Mouse (Mus musculus) forebrain, embryonic 12.5 days (tissue): ENCODE data around the gene Anxa6. TPM values are rescaled to one million over a fixed set of nuclear protein-coding genes. Genes with fewer than 3 reads are reported as not detected.

ENCODE experiments used
- ATAC-seq: fragments of 200-750 bp; cut with Nextera tagmentation; 2 replicates; pipeline ENCODE4 v1.8.0; 2017; ENCODE audit warnings: moderate TSS enrichment; ENCODE audit not compliant: low FRiP score
- H3K27ac ChIP-seq: fragments of 300-500 bp; sonication (generic); 2 replicates; pipeline ENCODE4 v1.5.1; 2016; ENCODE audit warnings: mild to moderate bottlenecking
- H3K27me3 ChIP-seq: fragments of 300-500 bp; sonication (generic); 2 replicates; pipeline ENCODE4 v1.6.1; 2016; ENCODE audit warnings: mild to moderate bottlenecking
- H3K36me3 ChIP-seq: fragments of 300-500 bp; sonication (generic); replicated peaks from 2 replicates; pipeline ENCODE4 v1.6.1; 2016; ENCODE audit warnings: mild to moderate bottlenecking
- H3K4me1 ChIP-seq: fragments of 300-500 bp; sonication (generic); 2 replicates; pipeline ENCODE4 v1.6.1; 2016
- H3K4me2 ChIP-seq: fragments of 300-500 bp; sonication (generic); 2 replicates; pipeline ENCODE4 v1.6.1; 2016; ENCODE audit warnings: mild to moderate bottlenecking, moderate library complexity
- H3K4me3 ChIP-seq: fragments of 300-500 bp; sonication (generic); replicated peaks from 2 replicates; pipeline ENCODE4 v1.5.1; 2016; ENCODE audit warnings: mild to moderate bottlenecking
- H3K9ac ChIP-seq: fragments of 300-500 bp; sonication (generic); 2 replicates; pipeline ENCODE4 v1.6.1; 2016; ENCODE audit warnings: mild to moderate bottlenecking
- H3K9me3 ChIP-seq: fragments of 300-500 bp; sonication (generic); 2 replicates; pipeline ENCODE4 v1.6.1; 2016
- WGBS: fragments of 180-500 bp; shearing (Covaris S2); methylation state at CpG from one replicate; pipeline ENCODE4 v1.1.7; 2016; 5-methylcytosine and 5-hydroxymethylcytosine counted together
- polyA plus RNA-seq: library from polyadenylated mRNA; unstranded; fragments of >200 nt; fragmentation: Nextera tagmentation; extraction: Ambion mirVana; gene quantifications from 2 replicates; pipeline ENCODE4 v1.2.1, GENCODE M21; 2016

Gene Anxa6
- polyA plus RNA-seq, 1 experiment from 2014 or later: 59.1 TPM

DNA sequence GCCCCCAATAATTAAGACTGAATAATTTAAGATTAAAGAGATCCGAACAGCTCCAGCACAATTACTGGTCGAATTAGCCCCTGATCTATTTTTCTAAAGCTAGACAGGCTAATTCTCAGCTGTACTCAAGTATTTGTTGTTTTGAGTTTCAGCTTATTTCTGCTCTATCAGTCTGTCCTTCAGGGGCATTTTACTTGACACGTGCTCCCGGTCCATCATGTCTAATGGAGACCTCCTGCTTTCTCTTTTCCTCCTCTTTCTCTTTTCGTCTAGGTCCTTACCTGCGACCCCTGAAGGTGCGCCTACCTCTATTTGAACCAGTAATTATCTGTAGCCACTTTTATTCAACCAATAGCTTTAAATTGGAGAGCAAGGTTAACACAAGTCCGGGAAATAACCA is 78.5 kb downstream of the Anxa6 start:
- H3K4me2 ChIP-seq: no peak overlapping the region
- 78% methylated on average over 8 of the region's 8 CpGs for WGBS
- no peaks in the 10 kb centered on the region for H3K27me3 ChIP-seq
- H3K9me3 ChIP-seq: no peaks in the 10 kb centered on the region
- no peaks in the 10 kb centered on the region for H3K36me3 ChIP-seq
- no peak overlapping the region for H3K27ac ChIP-seq
- no peak for ATAC-seq
- no peak overlapping the region for H3K4me3 ChIP-seq
- H3K9ac ChIP-seq: no peak overlapping the region
- H3K4me1 ChIP-seq: peaks cover 15% of the 10 kb centered on the region

DNA sequence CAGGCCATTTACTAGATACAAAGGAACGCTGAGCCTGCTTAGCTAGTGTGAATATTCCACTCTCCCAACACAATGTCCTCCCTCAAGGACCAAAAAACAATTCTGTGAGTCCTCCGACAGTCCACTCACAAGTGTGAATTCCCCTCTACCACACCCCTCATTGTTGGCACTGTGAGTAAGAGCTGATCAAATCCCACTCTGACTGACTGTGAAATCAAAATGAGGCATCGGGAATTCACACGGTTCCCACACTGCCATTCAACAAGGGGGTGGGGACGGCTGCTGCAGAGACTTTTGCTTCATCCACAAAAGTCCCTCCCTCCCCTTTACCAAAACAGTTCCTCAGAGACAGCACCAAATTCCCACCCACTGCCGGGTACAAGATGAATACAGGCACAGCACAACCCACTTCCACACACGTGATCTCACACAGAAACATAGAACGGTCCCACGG is 79.2 kb downstream of the Anxa6 start:
- Histone ChIP-seq H3K9ac (no peak overlapping the region), H3K36me3 (no peaks in the 10 kb centered on the region), H3K4me1 (peaks cover 15% of the 10 kb centered on the region), H3K27me3 (no peaks in the 10 kb centered on the region), H3K9me3 (no peaks in the 10 kb centered on the region), H3K27ac (no peak overlapping the region), H3K4me3 (no peak overlapping the region), H3K4me2 (peak overlapping the region; percentile 13; the same call in 1 of the 2 replicates)
- no peak for ATAC-seq
- WGBS: 31% methylated on average over 9 of the region's 9 CpGs

DNA sequence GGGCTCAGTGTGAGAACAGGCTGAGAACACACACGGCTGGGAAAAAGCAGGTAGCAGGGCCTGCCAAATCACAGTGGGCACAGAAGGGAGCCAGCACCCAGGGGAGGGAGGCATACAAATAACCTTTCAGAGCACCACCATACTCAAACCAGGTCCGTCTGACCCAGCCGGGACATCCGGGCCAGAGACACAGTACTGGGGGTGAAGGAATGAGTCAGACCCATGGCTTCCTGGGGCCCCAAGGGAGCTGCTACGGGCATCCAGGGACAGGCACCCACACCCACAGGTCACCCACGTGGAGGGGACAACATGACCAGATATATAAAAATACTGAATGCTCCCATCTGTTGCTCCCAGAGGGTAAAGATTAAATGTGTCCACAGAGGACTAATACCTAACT is 80.6 kb downstream of the Anxa6 start:
- ATAC-seq: no peak
- Histone ChIP-seq H3K9me3 (no peaks in the 10 kb centered on the region), H3K4me3 (no peak overlapping the region), H3K9ac (no peak overlapping the region), H3K4me2 (no peak overlapping the region), H3K27me3 (no peaks in the 10 kb centered on the region), H3K36me3 (no peaks in the 10 kb centered on the region), H3K27ac (no peak overlapping the region), H3K4me1 (peaks cover 15% of the 10 kb centered on the region)
- WGBS: 81% methylated on average over 6 of the region's 6 CpGs

- H3K4me3 ChIP-seq: no peak overlapping the region
- 81% methylated on average over 6 of the region's 6 CpGs for WGBS
- ATAC-seq: no peak
These were observed 82.6 kb downstream of the Anxa6 start for GRCm38 (mm10) chr11:54950684-54951083.

DNA sequence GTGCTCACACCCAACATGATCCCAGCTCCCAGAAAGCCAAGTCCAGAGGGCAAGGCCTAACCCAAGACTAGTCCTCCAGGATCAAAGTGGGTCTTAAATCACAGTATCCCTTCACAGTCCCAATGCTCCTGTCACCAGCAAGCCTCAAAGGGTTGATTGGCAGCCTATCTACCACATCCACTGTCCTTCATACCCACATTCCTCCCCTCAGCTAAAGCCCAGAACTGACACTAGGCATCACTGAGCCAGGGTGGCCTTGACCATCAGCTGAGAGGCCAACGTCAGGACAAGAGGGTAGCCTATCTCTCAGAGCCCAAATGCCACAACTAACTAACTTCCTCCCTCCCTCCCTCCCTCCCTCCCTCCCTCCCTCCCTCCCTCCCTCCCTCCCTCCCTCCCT is 83.5 kb downstream of the Anxa6 start:
- no peak overlapping the region for H3K4me2 ChIP-seq
- no peaks in the 10 kb centered on the region for H3K36me3 ChIP-seq
- no peak overlapping the region for H3K27ac ChIP-seq
- ATAC-seq: no peak
- no peaks in the 10 kb centered on the region for H3K9me3 ChIP-seq
- 100% methylated on average over 1 of the region's 1 CpGs for WGBS
- H3K4me3 ChIP-seq: no peak overlapping the region
- H3K27me3 ChIP-seq: no peaks in the 10 kb centered on the region
- H3K9ac ChIP-seq: no peak overlapping the region
- H3K4me1 ChIP-seq: peaks cover 11% of the 10 kb centered on the region

More at GRCm38 (mm10) chr11:54950684-54951083, 82.6 kb downstream of the Anxa6 start:
- Histone ChIP-seq H3K27ac (no peak overlapping the region), H3K9ac (no peak overlapping the region), H3K4me2 (no peak overlapping the region), H3K4me1 (peaks cover 15% of the 10 kb centered on the region), H3K27me3 (no peaks in the 10 kb centered on the region), H3K36me3 (no peaks in the 10 kb centered on the region), H3K9me3 (no peaks in the 10 kb centered on the region)

DNA sequence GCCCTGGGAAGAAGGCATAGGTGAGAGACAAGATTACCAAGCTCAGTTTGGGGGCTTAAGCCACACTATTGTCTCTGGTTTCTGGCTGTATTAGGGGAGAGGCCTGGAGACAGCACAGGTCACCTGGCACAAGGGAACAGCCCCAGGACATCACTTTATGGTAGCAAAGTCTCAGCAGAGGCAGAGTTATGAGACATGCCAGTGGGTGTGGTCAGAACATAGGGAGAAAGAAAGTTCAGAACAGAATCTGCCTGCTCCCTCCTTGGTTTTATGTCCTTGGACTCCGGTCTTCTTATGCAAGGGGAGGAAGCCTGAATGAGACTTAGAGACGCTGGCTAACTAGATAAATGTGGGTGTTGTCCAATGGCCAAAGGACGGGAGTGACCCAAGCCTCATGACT is 88.5 kb downstream of the Anxa6 start:
- Histone ChIP-seq H3K4me3 (no peak overlapping the region), H3K27me3 (no peaks in the 10 kb centered on the region), H3K4me2 (no peak overlapping the region), H3K36me3 (no peaks in the 10 kb centered on the region), H3K9me3 (no peaks in the 10 kb centered on the region), H3K9ac (no peak overlapping the region), H3K4me1 (no peaks in the 10 kb centered on the region), H3K27ac (no peak overlapping the region)
- 86% methylated on average over 3 of the region's 3 CpGs for WGBS
- ATAC-seq: no peak

DNA sequence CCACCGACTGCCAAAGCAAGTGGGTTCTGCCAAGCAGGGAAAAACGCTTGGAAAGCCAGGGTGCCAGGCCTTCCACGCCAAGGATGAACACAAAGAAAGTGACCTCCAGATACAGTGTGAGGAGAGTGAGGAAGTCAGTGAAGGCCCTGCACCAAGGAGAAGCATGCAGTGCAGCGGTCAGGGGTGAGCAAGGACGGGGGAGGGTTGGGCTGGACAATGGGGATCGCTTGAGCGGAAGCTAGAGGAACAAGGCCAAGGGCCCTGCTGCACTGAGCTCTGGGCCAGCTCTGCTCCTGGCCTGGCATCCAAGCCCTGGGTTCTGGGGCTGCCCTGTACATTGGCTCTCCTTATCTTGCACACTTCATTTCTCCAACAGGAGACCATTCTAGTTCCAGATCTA is 93.2 kb downstream of the Anxa6 start:
- no peak overlapping the region for H3K9ac ChIP-seq
- H3K4me3 ChIP-seq: no peak overlapping the region
- no peak overlapping the region for H3K27ac ChIP-seq
- no peaks in the 10 kb centered on the region for H3K27me3 ChIP-seq
- no peak overlapping the region for H3K4me2 ChIP-seq
- ATAC-seq: no peak
- H3K9me3 ChIP-seq: no peaks in the 10 kb centered on the region
- H3K4me1 ChIP-seq: peaks cover 9% of the 10 kb centered on the region
- WGBS: 79% methylated on average over 7 of the region's 7 CpGs
- H3K36me3 ChIP-seq: 0 out of 2 replicates have a peak, but pooled peaks cover 5% of the 10 kb centered on the region

- Histone ChIP-seq H3K4me3 (no peak overlapping the region), H3K27me3 (no peaks in the 10 kb centered on the region), H3K36me3 (0 out of 2 replicates have a peak, but pooled peaks cover 5% of the 10 kb centered on the region), H3K4me1 (peaks cover 9% of the 10 kb centered on the region), H3K9me3 (no peaks in the 10 kb centered on the region), H3K9ac (no peak overlapping the region), H3K27ac (no peak overlapping the region), H3K4me2 (no peak overlapping the region)
- 84% methylated on average over 8 of the region's 8 CpGs for WGBS
- ATAC-seq: no peak
These were observed 93.7 kb downstream of the Anxa6 start for GRCm38 (mm10) chr11:54939501-54939900.

GRCm38 (mm10) chr11:54936771-54937140 is 96.5 kb downstream of the Anxa6 start:
- 0 out of 2 replicates have a peak, but pooled peaks cover 5% of the 10 kb centered on the region for H3K36me3 ChIP-seq
- H3K9me3 ChIP-seq: no peaks in the 10 kb centered on the region
- H3K9ac ChIP-seq: no peak overlapping the region
- no peak overlapping the region for H3K4me3 ChIP-seq
- WGBS: 84% methylated on average over 3 of the region's 3 CpGs
- ATAC-seq: no peak
- no peak overlapping the region for H3K27ac ChIP-seq
- H3K27me3 ChIP-seq: no peaks in the 10 kb centered on the region
- H3K4me2 ChIP-seq: no peak overlapping the region
- peaks cover 9% of the 10 kb centered on the region for H3K4me1 ChIP-seq

DNA sequence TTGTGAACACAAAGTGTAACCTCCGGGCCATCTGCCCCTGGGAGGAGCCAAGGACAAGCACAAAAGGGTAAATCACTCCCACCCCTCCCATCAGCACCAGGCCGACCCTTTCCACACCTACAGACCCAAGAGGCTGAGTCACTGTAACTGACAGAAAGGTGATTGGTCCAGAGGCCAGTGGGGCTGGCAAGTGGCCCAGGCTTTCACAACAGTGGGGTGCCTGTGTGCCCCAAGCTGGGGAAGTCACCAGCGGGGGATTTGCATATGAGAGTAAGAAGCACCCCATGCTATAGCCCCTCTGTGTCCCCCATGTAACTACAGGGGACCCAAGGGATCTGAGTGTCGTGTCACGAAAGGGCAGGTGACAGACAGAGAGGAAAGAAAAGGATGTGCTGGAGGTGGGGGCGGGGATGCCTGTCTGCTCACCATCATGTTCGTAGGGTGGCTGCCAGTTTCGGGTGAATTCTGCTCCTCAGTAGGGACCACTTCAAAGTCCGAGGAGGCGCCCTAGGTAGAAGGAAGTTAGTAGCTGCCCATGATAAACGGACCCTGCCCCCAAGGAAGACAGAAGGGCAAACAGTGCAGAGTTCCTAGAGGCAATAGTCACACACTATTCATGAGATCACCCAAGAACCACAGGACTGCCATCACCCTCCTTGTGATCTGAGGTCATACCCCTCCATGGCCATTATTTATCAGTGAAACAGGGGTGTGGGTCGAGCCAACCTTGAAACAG is 97.0 kb downstream of the Anxa6 start:
- Histone ChIP-seq H3K36me3 (0 out of 2 replicates have a peak, but pooled peaks cover 5% of the 10 kb centered on the region), H3K4me3 (no peak overlapping the region), H3K27ac (peak overlapping the region; percentile 50; the same call in 1 of the 2 replicates), H3K9ac (no peak overlapping the region), H3K4me2 (no peak overlapping the region), H3K4me1 (peaks cover 9% of the 10 kb centered on the region), H3K9me3 (no peaks in the 10 kb centered on the region), H3K27me3 (no peaks in the 10 kb centered on the region)
- 0 out of 2 replicates have a peak, but pooled peaks have one; percentile 23 for ATAC-seq
- 37% methylated on average over 12 of the region's 12 CpGs for WGBS

- WGBS: 97% methylated on average over 7 of the region's 7 CpGs
- no peak overlapping the region for H3K4me2 ChIP-seq
- no peak overlapping the region for H3K9ac ChIP-seq
- no peaks in the 10 kb centered on the region for H3K27me3 ChIP-seq
- 0 out of 2 replicates have a peak, but pooled peaks cover 5% of the 10 kb centered on the region for H3K36me3 ChIP-seq
- ATAC-seq: no peak
- no peaks in the 10 kb centered on the region for H3K9me3 ChIP-seq
- H3K4me1 ChIP-seq: peaks cover 9% of the 10 kb centered on the region
- H3K4me3 ChIP-seq: no peak overlapping the region
- no peak overlapping the region for H3K27ac ChIP-seq
These were observed 99.0 kb downstream of the Anxa6 start for GRCm38 (mm10) chr11:54934198-54934597.

- peaks cover 8% of the 10 kb centered on the region for H3K36me3 ChIP-seq
- H3K27me3 ChIP-seq: no peaks in the 10 kb centered on the region
- H3K9me3 ChIP-seq: no peaks in the 10 kb centered on the region
- no peak overlapping the region for H3K9ac ChIP-seq
- peaks cover 9% of the 10 kb centered on the region for H3K4me1 ChIP-seq
- no peak overlapping the region for H3K27ac ChIP-seq
- 87% methylated on average over 6 of the region's 6 CpGs for WGBS
- ATAC-seq: no peak
- H3K4me3 ChIP-seq: no peak overlapping the region
- H3K4me2 ChIP-seq: no peak overlapping the region
These were observed 100.7 kb downstream of the Anxa6 start for GRCm38 (mm10) chr11:54932540-54932939.
